Mouse (Mus musculus) bone marrow macrophage, adult 2 months (primary cell): ENCODE measurements around the gene Cdk19. TPM values are rescaled to one million over a fixed set of nuclear protein-coding genes. Genes with fewer than 3 reads are reported as not detected.
"Not testable (repeated sequence)": the region's sequence is repeated elsewhere in the genome, so short reads cannot be mapped to it uniquely, and the experiment has no call there.

ENCODE experiments used
- H3K27ac ChIP-seq: 2 replicates; pipeline ENCODE4 v1.5.1; 2012; ENCODE audit warnings: low read depth, low read length; ENCODE audit not compliant: insufficient read depth
- H3K4me1 ChIP-seq: 2 replicates; pipeline ENCODE4 v1.6.1; 2012; ENCODE audit warnings: low read length; ENCODE audit not compliant: control insufficient read depth, insufficient read depth
- H3K4me3 ChIP-seq: 2 replicates; pipeline ENCODE4 v1.5.1; 2012; ENCODE audit warnings: mild to moderate bottlenecking, low read length, moderate library complexity; ENCODE audit not compliant: insufficient read depth
- CTCF ChIP-seq: IDR thresholded peaks from 2 replicates; pipeline ENCODE4 v1.5.1; 2012; ENCODE audit warnings: low read depth, mild to moderate bottlenecking, low read length, moderate library complexity
- POLR2A ChIP-seq: IDR thresholded peaks from 2 replicates; pipeline ENCODE4 v1.6.1; 2012; ENCODE audit warnings: mild to moderate bottlenecking, low read depth, low read length, borderline replicate concordance
- polyA plus RNA-seq: library from polyadenylated mRNA; stranded (reverse); fragments of >200 nt; gene quantifications from 2 replicates; pipeline ENCODE4 v1.2.4, GENCODE M21; 2012; ENCODE audit not compliant: missing spikeins, insufficient read depth, insufficient read length

The Cdk19 gene
- polyA plus RNA-seq, 1 experiment, result 41.2 TPM

DNA sequence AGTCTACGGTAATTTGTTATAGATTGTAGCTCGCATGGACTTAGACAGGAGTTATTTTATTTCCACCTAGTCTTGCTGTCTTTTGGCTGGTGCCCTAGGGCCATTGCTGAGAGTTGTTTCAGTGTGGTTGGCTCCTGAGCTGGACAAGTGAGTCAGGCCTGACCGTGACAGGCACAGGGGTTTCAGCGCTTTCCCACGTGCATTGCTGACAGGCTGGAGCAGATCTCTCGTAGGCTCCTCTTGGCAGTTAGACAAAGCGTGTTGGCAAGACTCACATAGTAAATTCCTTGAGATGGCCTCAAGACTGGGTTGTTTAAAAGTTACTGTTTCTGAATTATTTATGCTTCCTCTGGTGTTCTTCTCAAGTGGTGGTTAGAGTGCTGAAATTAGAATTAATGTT lies 77.6 kb downstream of the Cdk19 start:
- Histone ChIP-seq H3K4me1 (peaks cover 5% of the 10 kb centered on the region), H3K4me3 (no peak overlapping the region), H3K27ac (no peak overlapping the region)
- TF ChIP-seq POLR2A (no peak), CTCF (no peak)

DNA sequence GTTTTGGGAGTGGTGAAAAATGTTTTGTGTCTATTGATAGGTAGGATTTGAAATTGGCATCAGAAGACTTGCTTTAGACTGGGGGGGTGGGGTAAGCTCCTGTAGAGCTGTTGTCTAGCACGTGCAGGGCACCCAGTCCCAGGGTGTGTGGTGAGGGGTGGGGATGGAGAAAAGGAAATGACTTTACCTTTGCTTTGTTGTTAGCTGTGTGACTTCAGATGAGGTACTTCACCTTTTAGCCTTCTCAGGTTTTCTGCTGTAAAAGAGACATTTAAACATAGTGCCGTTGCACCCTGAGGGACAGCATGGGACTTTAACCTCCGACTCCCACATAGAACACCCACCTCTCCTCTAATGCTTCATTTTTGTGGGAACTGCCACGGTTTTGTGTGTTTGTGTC lies 80.5 kb downstream of the Cdk19 start:
- H3K4me3 ChIP-seq, result no peak overlapping the region
- no peak overlapping the region for H3K27ac ChIP-seq
- TF ChIP-seq POLR2A, result no peak
- TF ChIP-seq CTCF, result no peak
- peaks cover 4% of the 10 kb centered on the region for H3K4me1 ChIP-seq

DNA sequence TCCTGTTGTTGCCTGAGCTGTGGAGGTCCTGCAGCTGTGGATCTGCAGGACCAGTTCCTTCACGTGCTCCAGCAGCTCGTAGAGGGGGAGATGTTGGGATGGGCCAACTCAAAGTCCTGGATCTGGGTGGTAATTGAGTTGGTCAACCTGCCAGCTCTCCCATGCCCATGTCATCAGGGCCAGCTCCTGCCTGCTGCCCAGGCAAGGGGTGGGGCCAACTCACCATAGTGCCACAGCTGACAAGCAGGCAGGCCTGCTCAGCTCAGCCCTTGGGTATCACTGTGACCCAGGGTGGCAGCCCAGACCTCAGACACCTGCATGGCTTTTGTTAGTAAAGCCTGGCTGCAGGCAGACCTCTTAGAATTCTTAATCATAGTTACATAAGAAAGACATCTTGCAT lies 81.3 kb downstream of the Cdk19 start:
- TF ChIP-seq CTCF (no peak), POLR2A (no peak)
- Histone ChIP-seq H3K27ac (no peak overlapping the region), H3K4me1 (peaks cover 4% of the 10 kb centered on the region), H3K4me3 (no peak overlapping the region)

DNA sequence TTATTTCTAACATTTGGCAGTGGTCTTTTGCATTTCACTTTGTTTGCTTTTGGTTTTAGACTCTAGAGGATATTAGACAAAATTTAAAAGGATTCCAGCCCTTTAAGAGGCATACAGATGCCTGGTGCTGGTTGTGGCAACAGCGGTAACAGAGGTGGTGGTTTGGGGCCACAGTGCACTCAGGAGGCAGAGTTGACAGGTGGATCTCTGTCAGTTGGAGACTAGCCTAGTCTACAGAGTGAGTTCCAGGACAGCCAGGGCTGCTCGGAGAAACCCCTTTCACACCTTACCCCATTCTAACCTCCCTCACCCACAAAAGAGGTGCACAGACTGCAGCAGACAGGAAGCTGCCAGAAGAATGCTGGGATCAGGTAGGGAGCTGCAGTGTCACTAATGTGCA lies 82.4 kb downstream of the Cdk19 start:
- Histone ChIP-seq H3K4me3 (no peak overlapping the region), H3K27ac (no peak overlapping the region), H3K4me1 (peaks cover 3% of the 10 kb centered on the region; the same call in 1 of the 2 replicates)
- TF ChIP-seq POLR2A, result no peak
- TF ChIP-seq CTCF, result no peak

DNA sequence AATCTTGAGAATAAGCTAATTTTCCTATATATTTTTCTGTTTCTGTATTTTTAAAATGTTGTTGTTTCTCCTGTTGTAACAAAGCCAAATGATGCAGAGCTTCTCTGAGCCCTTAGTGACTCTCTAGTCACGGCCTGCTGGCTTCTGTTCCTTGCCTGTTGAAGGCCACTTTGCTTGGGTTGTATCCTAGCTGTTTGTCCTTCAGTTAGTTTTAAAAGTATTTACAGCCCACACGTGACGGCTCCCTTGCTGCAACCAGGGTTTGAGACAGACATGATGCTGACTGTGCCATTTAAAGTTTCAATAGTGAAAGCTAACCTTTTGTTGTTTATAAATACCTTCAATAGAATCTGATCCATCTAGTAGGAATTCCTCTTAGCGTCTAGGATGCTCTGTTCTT lies 83.3 kb downstream of the Cdk19 start:
- Histone ChIP-seq H3K27ac (no peak overlapping the region), H3K4me1 (no peaks in the 10 kb centered on the region), H3K4me3 (no peak overlapping the region)
- TF ChIP-seq CTCF (no peak), POLR2A (no peak)

DNA sequence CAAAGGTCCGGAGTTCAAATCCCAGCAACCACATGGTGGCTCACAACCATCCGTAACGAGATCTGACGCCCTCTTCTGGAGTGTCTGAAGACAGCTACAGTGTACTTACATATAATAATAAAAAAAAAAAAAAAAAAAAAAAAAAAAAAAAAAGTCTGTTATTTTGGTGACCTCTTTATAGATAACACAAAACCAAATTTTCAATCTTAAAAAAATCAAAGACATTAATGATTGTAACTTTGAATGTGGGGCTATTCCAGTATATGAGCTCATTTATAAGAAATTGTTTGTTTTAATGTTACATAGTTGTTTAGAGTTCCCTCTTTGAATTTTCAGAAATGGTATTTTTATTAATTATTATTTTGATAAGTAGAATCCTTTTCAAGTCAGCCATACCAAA lies 85.1 kb downstream of the Cdk19 start:
- not testable (repeated sequence) for H3K4me3 ChIP-seq, H3K4me1 ChIP-seq, H3K27ac ChIP-seq

DNA sequence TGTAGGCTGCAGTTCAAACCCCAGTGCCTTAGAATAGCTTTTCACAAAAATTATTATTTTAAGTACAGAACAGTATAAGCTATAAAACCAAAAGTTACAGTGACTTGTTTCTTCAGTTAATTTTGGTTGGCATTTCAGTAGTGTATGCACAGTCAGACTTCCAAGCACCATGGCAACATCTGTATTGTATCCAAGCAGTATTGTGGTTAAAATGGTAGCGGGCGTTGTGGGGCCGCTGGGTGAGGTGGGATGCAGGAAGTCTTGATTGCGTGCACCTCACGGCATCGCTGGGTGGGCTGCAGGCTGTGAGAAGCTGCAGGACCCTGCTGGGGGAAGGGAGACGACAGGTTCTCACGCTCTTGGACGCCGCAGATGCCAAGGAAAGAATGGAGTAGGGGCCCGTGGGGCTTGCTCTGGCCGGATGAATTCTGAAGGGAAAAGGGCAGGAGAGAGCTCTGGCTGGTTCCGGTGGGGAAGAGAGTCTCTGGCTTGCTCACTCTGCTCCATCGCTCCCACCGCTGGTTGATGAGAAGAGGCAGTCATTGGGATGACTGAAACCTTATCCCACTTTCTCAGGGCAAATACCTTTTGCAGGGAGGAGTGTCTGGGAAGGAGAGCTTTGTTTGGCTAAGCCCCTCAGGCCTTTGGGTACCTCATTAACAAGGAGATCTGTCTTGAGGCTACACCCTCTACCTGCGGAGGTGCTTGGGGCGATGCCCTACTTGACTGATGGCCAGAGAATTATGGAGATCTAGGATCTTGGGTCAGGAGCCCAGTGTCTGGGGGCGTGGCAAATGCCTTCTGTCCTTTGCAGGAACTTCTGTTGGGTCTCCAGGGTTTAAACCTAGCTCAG lies 86.1 kb downstream of the Cdk19 start:
- no peak overlapping the region for H3K27ac ChIP-seq
- H3K4me3 ChIP-seq, result no peak overlapping the region
- no peak for TF ChIP-seq CTCF
- TF ChIP-seq POLR2A, result no peak
- peaks cover 4% of the 10 kb centered on the region; the same call in 1 of the 2 replicates for H3K4me1 ChIP-seq

DNA sequence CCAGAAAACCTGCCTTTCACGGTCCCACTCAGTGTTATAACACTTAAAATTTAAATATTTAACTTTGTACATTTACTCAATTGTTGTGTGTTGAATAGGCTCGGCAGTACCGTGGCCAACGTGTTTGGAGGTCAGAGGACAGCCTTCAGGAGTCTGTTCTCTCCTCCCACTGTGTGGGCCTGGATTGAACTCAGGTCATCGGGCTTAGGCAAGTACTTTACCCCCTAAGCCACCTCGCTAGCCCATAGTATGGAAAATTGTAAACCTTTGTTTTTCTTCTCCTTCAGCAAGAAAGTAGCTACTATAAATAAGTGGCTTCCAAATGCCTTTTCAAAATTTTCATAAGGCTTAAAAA lies 86.7 kb downstream of the Cdk19 start:
- H3K4me1 ChIP-seq, result peaks cover 4% of the 10 kb centered on the region; the same call in 1 of the 2 replicates
- no peak for TF ChIP-seq CTCF
- TF ChIP-seq POLR2A, result no peak
- no peak overlapping the region for H3K4me3 ChIP-seq
- H3K27ac ChIP-seq, result no peak overlapping the region

DNA sequence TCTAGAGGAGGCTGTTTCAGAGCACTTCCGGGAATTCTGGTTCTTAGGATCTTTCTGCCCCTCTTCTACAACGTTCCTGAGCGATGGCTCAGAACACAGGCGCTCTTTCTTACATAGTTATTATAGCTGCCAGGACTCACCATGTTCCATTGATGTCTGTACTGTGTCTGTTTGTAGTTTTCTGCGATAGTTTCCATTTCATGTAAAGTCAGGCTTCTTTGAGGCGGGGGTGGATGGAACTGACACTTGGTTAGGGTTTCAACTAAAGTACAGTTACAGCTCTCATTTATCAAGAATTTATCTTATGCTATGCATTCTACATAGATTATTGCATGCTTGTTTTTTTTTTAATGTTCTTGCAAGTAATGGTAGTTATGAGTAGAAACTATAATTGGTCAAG lies 89.3 kb downstream of the Cdk19 start:
- peaks cover 19% of the 10 kb centered on the region for H3K4me1 ChIP-seq
- H3K27ac ChIP-seq, result no peak overlapping the region
- TF ChIP-seq CTCF, result no peak
- no peak for TF ChIP-seq POLR2A
- no peak overlapping the region for H3K4me3 ChIP-seq

DNA sequence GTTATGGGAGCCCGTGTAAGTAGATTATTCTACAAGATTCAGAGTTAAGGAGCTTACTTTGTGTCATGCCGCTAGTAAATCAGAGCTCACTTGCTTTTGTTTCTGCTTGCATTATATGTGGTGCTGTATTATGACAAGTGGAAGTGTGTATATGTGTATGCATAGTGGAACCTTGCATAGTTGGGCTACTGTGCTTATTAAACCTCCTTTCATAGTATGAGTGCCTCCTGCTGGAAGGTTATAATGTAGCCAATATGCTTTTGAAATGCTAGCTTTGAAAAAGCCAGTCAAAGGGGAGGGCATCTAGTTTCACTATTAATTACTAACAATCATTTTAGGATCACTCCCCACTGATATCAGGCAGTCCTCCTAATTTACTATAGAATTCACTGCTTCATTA lies 89.7 kb downstream of the Cdk19 start:
- TF ChIP-seq POLR2A, result no peak
- TF ChIP-seq CTCF, result no peak
- H3K4me1 ChIP-seq, result peaks cover 24% of the 10 kb centered on the region

More for the DNA sequence above, 89.7 kb downstream of the Cdk19 start:
- Histone ChIP-seq H3K4me3 (no peak overlapping the region), H3K27ac (no peak overlapping the region)
